Mouse (Mus musculus) left cerebral cortex, adult 6 months (tissue): ENCODE results near the gene Sirt4. TPM values are rescaled to one million over a fixed set of nuclear protein-coding genes. Genes with fewer than 3 reads are reported as not detected.

ENCODE experiments used
- long read RNA-seq, 2 experiments: library from polyadenylated mRNA; unstranded; transcript quantifications; one replicate each; pipeline ENCODE4 v2.0.0; 2019 to 2020
- polyA plus RNA-seq: library from polyadenylated mRNA; unstranded; fragments of <200 nt; fragmentation: Nextera tagmentation; gene quantifications from 2 replicates; pipeline ENCODE4 v1.2.3, GENCODE M21; 2021

The Sirt4 gene
- 6.8 and 8.8 TPM in 2 replicates for polyA plus RNA-seq
- long read RNA-seq, experiment 1, transcript Sirt4-201 (5 exons, 1,794 nt) = major isoform, 15 of 32 reads
- long read RNA-seq, experiment 1, partial matches to known transcripts = 2 of 32 reads
- long read RNA-seq, experiment 1, other reads (novel, unspliced or antisense) = 15 of 32 reads
- long read RNA-seq, experiment 2, transcript Sirt4-201 (5 exons, 1,794 nt) = major isoform, 5 of 11 reads
- long read RNA-seq, experiment 2, partial matches to known transcripts = 1 of 11 reads
- long read RNA-seq, experiment 2, other reads (novel, unspliced or antisense) = 4 of 11 reads

GRCm38 (mm10) chr5:115483947-115484920, at the start of gene Sirt4:
Sirt4 (minus strand) TSS chr5:115484725.

GRCm38 (mm10) chr5:115506454-115507201, 22.1 kb upstream of the Sirt4 start, which contains the start of gene Pxn:
Pxn (plus strand) TSS chr5:115506676.

DNA sequence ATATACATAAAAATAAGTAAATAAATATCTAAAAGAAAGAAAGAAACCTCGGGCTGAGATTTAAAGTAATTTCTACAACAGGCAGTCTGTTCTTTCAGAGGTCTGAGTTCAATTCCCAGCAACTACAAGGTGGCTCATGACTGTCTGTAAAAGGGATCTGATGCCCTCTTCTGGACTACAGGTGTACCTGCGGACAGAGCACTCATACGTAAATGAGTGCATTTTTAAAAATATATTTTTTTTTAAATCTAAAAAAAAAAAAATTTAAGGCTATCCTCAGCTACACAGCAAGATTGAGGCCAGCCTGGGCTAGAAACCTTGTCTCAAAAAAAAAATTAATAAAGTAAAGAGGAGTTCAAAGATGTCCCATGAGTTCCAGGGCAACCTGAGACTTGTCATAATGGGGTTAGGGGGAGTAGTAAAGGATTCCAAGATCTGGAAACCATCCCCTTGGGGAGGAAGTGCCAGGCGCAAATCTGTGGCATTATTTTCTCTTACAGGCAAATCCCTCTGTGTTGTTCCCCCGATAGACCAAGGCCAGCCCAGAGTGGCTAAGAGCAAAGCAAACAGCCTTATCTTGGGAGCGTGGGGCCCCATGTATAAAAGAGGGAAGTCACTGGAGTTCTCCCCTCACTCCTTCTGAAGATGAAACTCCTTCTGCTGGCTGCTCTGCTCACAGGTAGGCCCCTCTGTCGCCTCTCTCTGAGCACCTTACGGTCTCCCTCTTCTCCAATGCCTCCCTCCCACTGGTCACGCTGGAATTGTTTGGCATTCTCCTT, 18.7 kb downstream of the Sirt4 start, which contains the start of gene Pla2g1b:
Pla2g1b (plus strand) TSS at position 621 of the 779 bp plus-strand sequence.

GRCm38 (mm10) chr5:115429359-115430186, 55.0 kb downstream of the Sirt4 start, which contains the start of gene Msi1:
Msi1 (plus strand) TSS chr5:115429599.

Other genes with a start within 250 kb of the Sirt4 start
- 299 and 371 TPM in 2 replicates for gene Pop5, start 248.9 kb downstream of the Sirt4 start, polyA plus RNA-seq
- gene Rnf10, start 211.8 kb downstream of the Sirt4 start, polyA plus RNA-seq = 40.8 and 113 TPM in 2 replicates
- 60.9 and 61.8 TPM in 2 replicates for gene Coq5, start 205.1 kb downstream of the Sirt4 start, polyA plus RNA-seq
- 244 and 368 TPM in 2 replicates for gene Dynll1, start 183.7 kb downstream of the Sirt4 start, polyA plus RNA-seq
- 32.5 and 32.9 TPM in 2 replicates for gene Srsf9, start 157.5 kb downstream of the Sirt4 start, polyA plus RNA-seq
- gene Gatc, start 143.5 kb downstream of the Sirt4 start, polyA plus RNA-seq = 18.1 and 25.7 TPM in 2 replicates
- gene Triap1, start 143.5 kb downstream of the Sirt4 start, polyA plus RNA-seq = 44.5 and 49.4 TPM in 2 replicates
- gene Cox6a1, start 135.7 kb downstream of the Sirt4 start, polyA plus RNA-seq = 2,696 and 2,945 TPM in 2 replicates
- gene Msi1, start 55.1 kb downstream of the Sirt4 start, polyA plus RNA-seq = 4.7 and 17.8 TPM in 2 replicates
- not detected in 2 replicates for gene Pla2g1b, start 18.5 kb downstream of the Sirt4 start, polyA plus RNA-seq
- 3.8 and 8.2 TPM in 2 replicates for gene Pxn, start 22.0 kb upstream of the Sirt4 start, polyA plus RNA-seq
- 640 and 793 TPM in 2 replicates for gene Rplp0, start 74.7 kb upstream of the Sirt4 start, polyA plus RNA-seq
- gene Gcn1l1, start 80.5 kb upstream of the Sirt4 start, polyA plus RNA-seq = 15.5 and 19.1 TPM in 2 replicates
- gene Rab35, start 147.2 kb upstream of the Sirt4 start, polyA plus RNA-seq = 7.6 and 10.2 TPM in 2 replicates
- 16.0 and 19.4 TPM in 2 replicates for gene Bicdl1, start 246.9 kb upstream of the Sirt4 start, polyA plus RNA-seq